Mouse (Mus musculus) erythroid progenitor cell, adult 5-6 weeks (primary cell): ENCODE results near the gene Abcb8. TPM values are rescaled to one million over a fixed set of nuclear protein-coding genes. Genes with fewer than 3 reads are reported as not detected.

Source experiments
- ATAC-seq: replicated peaks from 2 replicates; pipeline ENCODE4 v1.8.0; 2016; ENCODE audit warnings: moderate number of reproducible peaks, mild to moderate bottlenecking, moderate TSS enrichment, inconsistent platforms; ENCODE audit not compliant: poor library complexity, low FRiP score, severe bottlenecking
- total RNA-seq, 2 experiments: library from RNA; stranded (forward) in 1 of 2; stranded (reverse) in 1 of 2; fragments of 150-400 nt in 1 of 2; fragments of 186-747, 209-891 nt in 1 of 2; gene quantifications; 2 replicates each; pipeline versions ENCODE4 v1.2.3 to v1.2.4; 2015 to 2017; ENCODE audit warnings: low replicate concordance in 2 of 2

Gene Abcb8
- total RNA-seq (2015; ENCODE audit: low replicate concordance) (11.9 TPM in 1 of 2 replicates, not detected in the other), total RNA-seq (2017; ENCODE audit: low replicate concordance) (1.7 and 8.0 TPM in 2 replicates)

DNA sequence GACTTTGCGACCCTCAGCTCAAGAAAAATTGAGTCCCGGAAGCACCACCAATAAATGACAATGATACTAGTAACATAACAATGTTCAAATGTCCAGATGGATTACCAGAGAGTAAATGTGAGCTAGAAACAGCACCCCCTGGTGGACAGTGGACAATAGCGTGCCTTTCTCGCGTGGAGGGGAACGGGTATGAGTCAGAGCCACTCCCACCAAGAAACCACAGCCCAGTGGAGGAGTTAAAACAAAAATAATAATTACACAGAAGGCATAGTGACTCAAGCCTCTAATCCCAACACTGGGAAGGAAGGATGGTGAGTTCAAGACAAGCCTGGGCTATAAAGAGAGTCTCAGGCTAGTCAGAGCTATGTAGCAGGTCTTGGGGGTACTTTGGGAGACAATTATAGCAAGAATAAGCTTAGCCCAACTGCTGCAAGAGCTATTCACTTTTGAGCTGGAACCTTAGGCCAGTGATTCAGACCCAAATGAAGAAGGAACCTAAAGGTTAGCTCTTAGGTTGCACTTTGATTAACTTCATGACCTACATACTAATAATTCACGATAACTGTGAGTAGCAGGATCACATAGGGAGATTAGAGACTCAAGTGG, at the start of gene Abcb8:
Gene Abcb8, plus strand, starts transcription at position 272 of the 606 bp plus-strand sequence.
- ATAC-seq: peak; percentile 66

DNA sequence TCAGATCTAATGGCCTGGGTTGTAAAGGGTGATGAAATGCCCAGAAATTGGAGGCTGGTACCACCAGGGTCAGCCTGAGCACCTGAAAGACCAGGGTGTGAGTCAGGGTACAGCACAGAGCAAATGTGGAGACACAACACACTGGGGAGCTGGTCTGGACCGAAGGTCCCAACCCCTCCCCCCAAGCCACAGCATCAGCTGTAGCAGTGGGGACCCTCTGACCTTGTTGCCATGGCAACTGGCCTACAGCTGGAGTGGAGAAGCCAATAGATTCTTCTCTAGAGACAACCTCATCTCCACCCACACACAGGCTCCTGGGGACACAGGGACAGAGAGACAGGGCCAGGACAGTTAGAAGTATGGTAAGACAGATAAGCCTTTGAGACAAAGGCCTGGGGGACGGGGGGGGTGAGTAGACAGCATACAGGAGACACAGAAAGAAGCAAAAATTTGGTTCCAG, 49.5 kb upstream of the Abcb8 start:
- ATAC-seq: no peak

DNA sequence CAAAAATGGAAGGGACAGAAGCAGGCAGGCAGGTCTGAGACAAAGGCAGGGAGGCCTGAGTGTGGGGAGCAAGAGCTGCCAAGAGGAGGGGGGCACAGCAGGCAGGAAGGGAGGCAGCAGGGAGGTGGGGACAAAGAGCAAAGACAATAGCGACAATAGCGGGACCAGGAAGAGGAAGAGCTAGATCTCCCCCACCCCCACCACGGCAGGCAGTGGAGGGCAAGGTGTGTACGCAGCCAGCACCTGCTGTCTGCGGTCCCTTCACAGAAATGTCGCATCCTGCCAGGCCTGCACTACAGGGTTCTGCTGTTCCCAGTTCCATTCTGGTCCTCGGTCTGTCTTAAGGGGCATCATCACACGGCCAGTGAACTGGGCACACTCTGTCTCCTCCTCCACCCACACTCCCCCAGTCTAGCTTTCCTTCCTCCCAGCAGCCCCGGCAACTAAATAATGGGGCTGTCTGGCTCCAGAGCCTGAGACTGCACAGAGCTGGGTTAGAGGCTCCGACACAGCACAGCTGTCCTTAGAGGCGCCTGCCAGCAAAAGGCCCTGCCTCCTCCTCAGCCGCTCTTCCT, 48.9 kb upstream of the Abcb8 start:
- no peak for ATAC-seq

DNA sequence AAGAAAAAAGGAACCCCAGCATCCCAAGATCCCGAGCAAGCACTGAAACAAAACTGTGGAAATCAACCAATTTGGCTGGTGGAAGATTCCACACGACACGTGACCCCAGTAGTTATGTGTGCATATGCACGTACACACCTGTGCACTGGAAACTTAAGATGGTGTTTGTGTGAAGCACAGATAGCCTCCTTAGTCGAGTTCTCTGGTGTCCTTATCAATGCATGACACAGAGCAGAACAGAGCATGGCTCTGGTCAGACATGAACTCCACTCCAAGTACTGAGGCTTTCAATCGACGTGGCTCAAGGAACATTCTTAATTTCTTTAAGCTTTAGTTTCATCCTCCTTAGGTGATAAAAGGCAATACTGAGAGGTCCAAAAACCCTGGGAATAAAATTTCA, 47.1 kb upstream of the Abcb8 start:
- no peak for ATAC-seq

DNA sequence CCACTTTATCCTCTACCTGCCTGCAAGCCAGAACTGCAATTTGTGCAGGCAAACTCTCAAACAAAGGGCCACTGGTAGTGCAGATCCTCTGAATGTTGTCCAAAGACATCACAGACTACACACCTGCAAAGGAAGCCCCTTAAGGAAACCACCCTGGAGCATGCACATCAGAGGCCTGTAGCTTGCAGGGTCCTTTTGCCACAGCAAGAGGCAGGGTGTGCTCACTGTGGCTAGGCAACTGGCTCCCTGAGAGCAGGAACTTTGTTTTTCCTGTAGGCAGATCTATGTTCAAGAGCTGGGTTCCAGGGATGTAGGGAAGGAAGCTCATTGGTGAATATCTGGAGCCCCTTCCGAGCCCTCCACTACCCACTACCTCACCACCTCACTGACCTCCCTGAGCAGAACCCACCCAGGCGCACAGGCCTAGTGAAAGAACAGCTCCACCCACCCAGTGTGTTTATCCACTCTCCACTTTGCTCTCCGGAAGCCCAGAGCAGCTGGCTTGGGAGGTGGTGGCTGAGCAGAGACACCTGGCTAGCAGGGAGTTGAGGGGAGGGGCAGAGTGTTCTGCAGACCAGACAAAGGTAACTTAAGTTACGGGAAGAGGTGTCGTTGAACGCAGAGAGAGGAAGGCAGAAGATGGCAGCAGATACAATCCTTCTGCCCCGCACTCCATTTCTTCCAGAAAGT, 46.1 kb upstream of the Abcb8 start:
- no peak for ATAC-seq

DNA sequence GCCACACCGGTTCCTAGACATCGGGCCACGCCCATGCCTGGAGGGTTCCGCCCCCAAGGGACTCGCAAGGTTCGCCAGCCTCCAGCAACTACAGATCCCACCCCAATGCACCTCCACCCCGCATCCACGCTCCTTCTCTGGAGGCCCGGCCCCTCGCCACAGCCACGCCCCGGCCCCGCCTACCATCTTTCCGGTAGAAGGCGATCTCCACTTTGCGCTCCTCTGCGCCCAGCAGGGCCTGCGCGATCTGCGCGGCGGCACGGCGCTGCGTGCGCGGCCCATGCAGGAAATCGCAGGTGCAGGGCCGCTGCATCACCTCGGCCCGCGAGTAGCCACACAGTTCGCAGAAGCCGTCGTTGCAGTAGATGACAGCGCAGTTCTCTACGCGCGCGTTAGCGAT, 45.3 kb upstream of the Abcb8 start:
- peak; percentile 56 for ATAC-seq

DNA sequence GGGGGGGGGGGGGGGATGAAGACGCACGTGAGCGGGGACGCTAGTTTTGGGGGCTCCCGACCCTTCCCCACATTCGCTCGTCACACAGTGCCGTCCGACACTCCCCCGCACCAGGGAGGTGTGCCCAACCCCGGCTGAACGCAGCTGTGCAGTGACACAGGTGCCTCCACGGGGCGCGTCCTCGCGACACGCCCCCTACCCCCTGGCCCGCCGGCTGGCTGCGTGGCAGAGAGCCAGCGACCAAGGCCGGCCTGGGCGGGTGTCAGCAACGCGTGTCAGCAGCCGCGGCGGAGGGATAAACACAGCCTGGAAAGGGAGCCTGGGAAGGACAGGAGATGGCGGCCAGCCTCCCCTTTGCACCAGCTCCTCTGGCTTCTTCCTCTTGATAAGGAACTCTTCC, 44.9 kb upstream of the Abcb8 start:
- ATAC-seq: no peak

DNA sequence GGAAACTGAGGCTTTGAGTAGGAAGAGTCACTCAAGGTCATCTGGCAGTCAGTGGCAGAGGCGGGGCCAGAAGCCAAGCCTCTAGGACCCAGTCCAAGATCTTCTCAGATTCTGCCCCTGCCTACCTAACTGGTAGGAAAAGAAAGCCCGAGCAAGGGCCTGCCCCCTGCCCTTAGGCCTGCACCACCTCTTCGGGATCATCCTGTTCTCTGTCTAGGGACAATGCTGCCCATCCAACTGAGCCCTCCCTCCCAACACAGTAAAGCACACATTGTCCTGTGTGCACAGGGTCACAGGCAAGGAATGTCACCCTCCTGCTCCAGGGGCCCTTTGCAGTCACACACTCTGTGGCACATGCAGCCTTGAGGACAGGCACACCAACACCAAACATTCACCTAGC, 43.4 kb upstream of the Abcb8 start:
- ATAC-seq: no peak

DNA sequence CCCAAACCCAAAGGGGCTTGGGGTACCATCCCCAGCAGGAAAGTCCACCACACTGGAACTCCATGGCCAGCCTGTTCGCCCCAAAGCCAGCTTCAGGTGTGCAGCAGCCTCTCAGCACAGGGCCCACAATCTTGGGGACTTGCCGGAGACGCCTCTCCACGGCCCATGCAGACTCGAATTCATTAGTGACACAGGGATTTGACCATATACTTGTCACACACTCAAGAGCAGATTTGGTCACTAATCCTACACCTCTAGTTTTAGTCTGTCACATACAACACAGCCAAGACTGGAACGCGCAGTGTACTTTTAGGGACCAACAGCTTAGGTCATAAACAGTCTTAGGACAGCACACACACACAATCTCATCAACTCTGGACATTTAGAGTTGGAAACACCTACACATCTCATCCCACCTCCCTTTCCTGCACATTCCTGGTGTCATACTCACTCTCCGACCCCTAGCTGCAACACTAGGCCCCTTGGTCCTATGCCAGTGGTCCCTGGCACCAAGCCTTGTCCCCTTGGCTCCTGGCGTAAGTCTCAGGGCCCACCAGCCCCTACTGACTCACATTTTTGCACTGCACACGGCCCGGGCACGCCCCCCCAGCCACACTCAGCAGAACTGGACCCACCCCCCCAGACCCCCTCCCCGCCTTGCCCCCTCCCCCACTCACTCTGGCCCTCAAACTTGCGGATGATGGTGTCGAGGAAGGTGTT, 42.8 kb upstream of the Abcb8 start:
- no peak for ATAC-seq

DNA sequence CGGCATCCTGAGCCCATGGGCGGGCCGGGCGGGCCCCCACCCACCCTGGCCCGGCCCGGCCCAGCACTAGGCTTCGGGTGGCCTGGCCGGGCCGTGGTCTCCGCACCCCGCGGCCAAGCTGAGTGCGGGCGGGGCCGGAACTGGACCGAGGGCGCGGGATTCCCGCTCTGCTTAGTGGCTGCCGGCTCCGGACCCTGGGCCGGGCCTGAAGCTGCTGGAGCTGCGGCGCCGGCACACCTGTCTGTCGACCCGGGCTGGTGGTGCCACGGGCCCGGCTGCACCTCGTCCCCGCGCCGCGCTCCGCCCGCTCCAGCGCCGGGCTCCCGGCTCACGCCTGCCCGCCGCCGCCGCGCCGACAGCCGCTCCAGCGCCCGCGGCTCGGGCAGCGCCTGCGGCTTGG, 42.2 kb upstream of the Abcb8 start, which contains the start of gene Kcnh2:
Gene Kcnh2, minus strand, starts transcription at position 327 of the 400 bp plus-strand sequence.
- ATAC-seq: no peak

DNA sequence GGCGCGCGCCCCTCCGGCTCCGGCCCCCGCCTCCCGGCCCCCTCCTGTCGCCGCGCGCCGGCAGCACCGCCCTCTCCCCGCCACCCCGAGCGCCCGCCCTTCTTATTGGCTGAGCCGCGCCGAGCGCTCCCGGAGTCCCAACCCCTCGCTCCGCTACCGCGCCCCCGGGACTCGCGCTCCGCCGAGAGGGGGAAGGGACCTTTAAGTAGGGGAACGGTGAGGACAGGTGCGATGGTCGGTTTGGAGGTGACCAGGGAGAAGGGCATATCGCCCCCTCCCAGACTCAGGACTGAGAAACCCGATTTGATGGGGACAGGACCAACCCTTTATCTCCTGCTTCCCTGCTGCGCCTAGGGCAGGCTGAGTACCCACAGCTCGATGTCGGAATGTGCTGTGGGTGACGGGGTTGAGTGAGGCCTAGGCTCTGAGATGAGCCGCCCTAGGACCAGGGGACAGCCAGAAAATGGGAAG, 41.7 kb upstream of the Abcb8 start:
- ATAC-seq: no peak

DNA sequence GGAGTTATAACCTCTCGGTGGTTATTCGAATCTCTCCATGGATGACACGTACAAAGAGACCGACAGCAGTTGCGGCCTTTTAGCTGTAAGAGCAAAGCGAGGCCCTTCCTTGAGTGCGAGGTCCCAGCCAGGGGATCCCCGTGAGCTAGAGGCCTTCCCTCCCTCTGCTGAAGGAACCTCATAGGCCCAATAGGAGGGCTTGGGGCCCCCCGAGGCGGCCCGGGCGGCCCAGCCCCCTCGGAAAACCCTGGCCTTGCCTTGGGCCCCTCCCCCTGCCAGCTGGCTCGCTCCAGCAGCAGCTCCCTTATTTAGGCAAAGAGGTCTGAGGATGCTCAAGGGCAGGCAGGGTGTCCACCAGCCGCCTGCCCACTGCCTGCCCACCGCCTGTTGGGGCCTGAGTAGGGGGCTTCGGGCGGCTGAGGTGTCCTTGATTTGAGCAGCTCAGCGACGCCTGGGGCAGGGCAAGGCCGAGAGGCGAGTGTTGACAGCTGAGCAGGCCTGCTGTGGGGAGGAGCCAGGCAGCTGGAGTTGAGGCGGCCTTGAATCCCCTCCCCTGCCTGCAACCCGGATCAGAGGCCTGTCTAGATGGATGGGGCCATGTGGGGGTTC, 41.1 kb upstream of the Abcb8 start:
- no peak for ATAC-seq

DNA sequence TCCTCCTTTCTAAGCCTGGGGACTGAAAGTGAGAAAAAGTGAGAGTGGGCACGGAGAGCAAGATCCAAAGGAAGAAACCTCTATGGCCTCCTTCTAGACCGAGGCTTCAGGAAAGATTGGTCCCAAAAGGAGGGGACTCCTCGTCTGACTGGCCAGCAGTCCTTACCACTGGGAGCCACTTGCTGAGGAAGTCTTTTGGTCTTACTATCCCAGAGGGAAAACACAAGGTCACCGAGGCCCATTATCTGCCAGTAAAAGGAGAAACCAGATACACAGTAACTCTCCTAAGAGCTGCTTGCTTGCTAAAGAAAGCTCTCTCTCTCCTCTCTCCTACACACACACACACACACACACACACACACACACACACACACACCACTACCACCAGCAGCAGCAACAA, 40.1 kb upstream of the Abcb8 start:
- no peak for ATAC-seq

DNA sequence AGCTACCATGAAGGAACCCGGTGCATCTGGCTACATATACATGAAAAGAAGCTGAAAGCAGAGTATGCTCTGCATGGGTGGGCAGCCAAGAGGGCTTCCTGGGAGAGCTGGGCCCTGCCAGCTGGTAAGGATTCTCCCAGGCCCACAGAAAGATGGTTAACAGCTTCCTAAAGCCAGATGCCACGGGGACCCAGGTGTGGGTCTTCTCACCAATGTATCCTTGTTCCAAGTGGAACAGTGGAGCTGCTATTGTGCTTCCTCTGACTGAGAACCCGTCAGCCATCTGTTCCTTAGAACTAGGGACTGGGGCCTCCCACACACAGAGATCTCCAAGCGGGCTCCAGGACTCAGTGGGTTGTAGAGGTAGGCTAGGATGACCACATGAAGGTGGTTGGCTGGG, 36.7 kb upstream of the Abcb8 start:
- no peak for ATAC-seq

DNA sequence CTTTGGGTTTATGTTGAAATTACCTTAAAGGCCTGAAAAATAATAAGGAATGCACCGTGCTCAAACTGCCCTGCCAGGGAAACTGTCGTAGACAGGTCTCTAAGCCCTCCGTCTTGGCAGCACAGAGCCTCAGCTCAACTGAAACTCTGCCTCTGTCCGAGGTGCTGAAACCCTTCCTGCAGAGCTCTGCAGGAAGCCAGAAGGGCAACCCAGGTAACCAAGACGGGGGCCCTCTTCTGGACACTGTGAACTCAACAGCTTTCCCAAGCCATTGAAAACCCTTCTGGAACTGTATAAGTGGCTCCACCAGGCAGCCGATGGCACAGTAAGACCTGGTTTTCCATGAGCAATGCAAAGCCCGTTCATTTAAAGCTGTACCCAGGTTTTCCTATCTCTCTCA, 36.0 kb upstream of the Abcb8 start:
- no peak for ATAC-seq

DNA sequence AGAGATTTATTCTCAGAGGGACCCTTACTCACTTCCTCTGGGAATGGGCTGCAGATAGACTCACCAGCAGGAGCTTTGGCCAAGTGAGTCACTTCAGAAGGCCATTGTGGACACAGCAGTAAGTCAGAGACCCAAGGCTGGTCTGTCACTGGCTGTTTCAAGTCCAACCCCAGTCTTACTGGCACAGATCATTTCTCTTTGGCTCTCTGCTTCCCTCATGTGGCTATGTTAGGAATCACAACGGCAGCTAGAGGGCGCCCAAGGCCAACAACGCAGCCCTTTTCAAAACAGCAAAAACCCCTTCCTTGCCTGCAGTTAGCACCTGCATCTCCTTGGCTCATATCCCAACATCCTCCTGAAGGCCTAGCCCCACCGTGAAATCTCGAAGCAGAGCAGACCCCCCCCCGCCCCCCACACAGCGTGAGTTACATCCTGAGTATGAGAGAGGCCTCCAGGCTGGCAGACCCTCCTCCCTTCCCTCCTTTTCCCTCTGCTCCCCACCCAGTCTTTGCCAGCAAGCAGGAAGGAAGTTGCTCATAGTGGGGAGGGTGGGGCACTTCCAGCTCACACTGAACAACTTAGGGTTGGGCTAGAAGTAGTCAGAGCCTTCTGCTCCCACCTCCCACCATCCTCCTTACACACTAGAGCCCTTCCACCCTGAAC, 32.5 kb upstream of the Abcb8 start:
- ATAC-seq: peak; percentile 63

DNA sequence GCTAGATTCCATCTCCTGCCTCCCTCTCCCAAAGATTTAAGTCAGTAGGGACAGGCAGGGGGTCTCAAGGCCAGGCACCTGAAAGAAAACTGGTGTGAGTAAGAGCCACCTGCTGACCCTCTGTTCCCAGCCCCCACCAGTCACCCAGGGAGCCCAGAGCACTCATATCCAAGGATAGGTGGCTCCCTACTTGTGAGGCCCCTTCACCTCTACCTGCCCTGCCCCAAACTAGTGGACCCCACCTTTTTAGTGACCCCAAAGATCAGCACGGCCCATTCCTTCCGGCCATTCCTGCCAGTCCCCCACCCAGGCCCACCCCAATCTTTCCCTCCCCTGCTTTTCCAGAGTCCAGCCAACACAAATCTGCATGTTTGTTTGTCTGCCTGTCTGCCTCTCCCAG, 30.0 kb upstream of the Abcb8 start:
- ATAC-seq: no peak

DNA sequence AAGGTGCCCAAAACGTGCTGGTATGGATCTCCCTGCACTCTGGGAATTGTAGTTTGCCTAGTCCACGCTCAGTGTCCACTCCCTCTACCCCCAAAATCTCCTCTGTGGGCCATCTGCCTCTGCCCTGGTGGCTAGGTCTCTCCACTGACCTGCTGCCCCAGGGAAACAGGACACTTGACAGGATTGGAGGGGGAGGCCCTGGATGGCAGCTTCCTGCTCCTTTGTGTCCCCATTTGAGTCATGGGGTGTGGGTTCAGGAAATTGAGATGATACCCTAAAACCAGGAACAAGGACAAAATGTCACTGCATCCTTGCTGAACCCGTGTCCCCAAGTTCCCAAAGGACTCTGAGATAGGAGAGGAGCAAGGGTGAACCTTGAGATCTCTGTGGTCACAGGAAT, 29.4 kb upstream of the Abcb8 start:
- no peak for ATAC-seq

DNA sequence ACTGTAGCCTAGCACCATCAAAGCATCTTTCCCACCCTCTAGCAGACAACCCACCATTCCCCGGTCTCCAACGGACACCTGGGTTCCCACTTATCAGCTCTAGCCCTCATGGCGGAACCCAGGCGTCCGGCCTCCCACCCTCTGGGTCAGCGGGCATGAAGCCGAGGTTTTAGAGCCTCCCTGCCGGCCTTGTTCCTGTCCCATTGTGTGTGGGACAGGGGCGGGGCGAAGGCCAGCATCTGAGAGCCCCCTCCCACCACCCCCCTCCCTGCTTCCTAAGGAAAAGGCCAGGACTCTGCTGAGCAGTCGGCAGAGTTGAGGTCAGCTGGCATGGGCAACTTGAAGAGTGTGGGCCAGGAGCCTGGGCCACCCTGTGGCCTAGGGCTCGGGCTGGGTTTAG, 29.0 kb upstream of the Abcb8 start, which contains the start of gene Nos3:
Gene Nos3, plus strand, starts transcription at position 303 of the 400 bp plus-strand sequence.
- ATAC-seq: no peak
